Mouse (Mus musculus) frontal cortex, postnatal 14 days (tissue): ENCODE data around the gene Slc22a1.
"Not testable (repeated sequence)": the region's sequence is repeated elsewhere in the genome, so short reads cannot be mapped to it uniquely, and the experiment has no call there.

Experiments
- DNase-seq, 2 experiments: peaks; one replicate each; pipeline ENCODE4 v3.0.0; 2022; ENCODE audit warnings: low spot score in 2 of 2

The Slc22a1 gene

DNA sequence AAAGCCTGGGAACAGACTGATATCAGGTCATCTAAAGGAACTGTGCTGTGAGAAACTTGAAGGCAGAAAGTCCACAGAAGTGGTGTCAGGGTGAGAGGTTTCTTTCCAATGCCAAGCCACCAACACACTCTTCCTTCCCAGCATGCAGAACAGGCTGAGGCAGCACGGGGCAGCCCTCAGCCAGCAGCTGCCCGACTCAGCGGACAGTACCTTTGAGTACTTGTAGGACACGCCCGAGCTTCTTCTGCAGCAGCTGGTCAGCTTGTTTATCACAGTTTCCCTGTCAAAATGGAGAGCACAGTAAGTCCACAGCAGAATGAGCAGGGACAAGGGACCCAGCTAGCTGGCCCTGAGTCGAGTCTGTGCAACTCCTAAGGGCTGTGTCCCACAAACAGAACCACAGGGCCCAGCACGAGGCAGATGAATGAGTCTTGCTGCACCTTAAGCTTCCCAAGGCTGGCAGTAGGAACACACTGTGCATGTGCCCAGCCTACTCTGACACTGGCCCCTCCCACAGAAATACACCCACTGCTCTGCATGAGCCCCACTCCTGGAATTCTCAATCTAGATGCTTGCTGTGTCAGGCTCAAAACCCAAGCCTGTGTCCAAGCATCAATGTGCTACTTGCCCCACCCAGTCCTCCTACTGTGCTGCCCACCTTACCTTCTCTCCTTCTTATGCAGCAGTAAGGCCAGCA is 9.4 kb upstream of the Slc22a1 start:
- no peak for DNase-seq

DNA sequence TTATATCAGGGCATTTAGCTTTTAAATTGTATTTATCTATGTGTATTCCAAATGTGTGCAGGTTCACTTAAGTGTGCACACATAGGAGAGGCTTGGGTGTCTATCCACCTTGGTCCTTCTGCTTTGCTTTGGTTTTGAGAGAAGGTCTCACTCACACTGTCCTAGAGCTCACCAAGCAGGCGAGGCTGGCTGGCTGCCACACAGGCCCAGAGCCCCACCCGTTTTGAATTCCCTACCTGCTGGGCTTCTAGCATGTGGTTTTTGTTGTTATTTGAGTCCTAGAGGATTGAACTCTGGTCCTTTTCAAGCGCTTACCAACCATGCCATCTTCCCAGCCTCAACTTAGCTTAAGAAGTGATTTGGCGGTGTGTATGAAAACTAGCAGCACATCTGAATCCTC is 8.8 kb upstream of the Slc22a1 start:
- DNase-seq: no peak

DNA sequence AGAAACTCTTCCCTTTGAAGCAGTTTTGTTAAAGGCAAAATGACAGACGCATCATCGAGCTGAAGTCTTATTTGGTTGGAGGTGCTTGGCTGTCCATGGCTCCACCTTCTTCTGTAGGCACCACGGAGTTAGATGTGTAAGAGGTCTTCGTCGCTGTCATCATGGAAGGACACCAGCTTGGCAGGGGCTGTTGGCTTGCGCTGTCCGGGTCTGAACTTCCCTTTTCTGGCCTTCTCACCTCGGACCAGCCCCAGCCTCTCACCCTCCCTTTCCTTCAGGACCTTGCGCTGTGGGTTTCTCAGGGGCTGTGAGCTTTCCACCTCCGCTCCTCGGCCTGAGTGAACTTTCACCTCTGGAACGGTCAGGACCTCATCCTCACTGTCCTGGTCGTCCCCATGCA is 8.0 kb upstream of the Slc22a1 start:
- no peak for DNase-seq

DNA sequence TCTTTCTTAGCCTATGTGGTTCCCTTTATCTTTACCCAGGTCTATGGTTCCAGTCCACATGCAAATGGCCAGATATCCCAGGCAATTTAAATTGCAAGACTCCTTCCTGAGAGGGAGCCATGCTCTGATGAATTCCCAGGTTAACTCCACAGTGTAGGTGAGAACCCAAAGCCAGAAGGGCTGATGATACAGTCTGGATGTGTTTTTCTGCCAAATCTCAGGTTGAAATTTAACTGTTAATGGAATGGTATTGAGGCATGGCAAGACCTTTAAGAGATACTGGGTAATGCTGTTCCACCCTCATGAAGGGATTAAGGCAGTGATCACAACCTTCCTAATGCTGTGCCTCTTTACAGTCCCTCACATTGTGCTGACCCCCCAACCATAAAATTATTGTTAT is 2.6 kb upstream of the Slc22a1 start:
- no peak for DNase-seq

DNA sequence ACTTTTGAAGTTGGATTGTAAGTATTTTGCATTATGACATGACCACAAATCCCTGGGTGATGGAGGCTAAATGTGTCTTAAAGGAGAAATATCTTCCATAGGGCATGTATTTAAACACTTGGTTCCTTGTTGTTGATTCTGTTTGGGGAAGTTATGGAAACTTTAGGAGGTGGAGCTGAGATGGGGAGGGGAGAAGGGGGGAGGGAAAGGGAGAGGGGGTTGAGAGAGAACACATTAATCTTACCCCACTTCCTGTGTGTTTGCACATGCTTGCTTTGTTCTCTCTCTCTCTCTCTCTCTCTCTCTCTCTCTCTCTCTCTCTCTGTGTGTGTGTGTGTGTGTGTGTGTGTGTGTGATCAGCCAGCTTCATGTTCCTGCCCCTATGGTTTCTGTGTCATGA is 1.5 kb upstream of the Slc22a1 start:
- no peak for DNase-seq

DNA sequence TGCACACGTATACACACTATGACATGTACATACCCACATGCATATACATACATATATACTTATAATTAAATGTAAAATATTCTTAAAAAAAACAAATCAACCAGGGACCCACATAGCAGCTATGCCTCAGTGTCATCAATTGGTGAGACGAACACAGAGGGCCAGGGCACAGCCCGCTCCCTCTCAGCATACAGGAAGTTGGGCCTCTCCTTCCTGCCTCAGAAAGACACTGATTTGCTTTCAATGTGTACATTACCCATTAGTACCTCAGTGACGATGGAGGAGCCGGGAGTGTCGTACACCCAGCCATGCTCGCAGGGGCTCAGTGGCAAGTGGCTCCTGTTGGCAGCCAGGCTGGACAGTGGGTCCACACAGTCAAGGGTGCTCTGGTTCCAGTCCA is 649 bp downstream of the Slc22a1 start:
- DNase-seq: not testable (repeated sequence)

DNA sequence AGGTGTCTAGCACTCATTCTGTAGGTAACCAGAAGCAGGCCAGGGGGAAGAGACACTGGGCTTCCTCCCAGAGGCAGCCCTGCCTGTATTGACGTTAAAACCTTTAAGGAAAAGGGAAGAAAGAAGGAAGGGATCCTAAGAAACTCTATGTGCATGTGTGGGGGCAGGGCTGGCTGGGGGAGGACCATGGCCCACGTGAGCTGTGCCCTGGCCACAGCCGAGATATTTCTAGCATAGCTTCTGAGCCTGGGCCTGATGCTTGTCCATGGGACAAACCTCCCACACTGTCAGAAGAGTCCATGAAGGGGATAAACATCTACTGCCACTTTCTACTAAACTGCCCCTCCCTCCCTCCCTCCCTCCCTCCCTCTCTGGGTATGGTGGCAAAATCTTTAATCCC is 1.8 kb downstream of the Slc22a1 start:
- DNase-seq: no peak

DNA sequence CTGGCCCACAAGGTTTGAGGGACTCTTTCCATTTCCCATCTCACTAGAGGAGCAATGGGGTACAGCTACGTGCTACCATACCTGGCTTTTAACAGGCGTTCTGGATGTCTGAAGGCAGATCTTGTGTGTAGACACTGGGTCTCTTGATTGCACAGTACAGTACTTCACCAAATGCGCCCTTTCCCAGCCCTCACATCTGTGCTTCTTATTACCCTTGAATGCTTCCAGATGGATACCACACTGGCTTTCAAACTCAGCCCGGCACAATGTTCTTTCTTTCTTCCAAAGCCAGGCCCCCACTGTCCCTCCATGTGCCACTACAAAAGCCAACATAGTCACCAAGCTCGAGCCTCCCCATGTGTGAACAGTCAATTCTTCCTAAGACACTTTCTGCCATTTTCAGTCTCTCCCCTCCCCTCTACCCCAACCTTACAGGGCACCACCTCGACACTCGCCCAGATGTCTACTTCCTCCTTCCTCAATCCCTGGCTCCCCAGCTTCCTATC is 3.3 kb downstream of the Slc22a1 start:
- DNase-seq: no peak

DNA sequence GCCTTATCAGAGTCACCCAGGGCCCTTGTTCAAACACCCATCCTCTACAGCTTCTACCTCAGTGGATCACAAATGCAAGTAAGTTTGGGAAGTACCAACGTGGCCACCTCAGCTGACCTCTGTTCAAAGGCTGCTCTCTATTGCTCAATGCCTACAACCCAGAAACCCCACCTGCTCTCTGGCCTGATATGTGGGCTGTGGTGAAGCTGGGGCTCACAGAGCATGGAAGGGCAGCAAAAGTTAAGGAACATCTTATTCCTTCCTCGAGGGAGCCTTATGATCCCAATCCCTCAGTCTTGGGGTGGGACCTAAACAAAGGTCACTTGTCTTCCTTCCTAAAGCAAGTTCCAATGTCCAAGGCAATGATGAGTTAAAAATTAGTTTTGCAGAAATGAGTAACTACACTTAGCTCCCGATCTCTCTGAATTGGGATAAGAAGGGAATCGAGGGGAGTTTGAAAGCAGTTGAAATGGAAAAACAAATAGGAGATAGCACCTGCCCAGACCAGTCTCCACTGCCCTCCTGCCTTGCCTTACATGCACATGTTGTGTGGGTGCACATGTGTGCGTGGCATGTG is 4.5 kb downstream of the Slc22a1 start:
- no peak for DNase-seq

DNA sequence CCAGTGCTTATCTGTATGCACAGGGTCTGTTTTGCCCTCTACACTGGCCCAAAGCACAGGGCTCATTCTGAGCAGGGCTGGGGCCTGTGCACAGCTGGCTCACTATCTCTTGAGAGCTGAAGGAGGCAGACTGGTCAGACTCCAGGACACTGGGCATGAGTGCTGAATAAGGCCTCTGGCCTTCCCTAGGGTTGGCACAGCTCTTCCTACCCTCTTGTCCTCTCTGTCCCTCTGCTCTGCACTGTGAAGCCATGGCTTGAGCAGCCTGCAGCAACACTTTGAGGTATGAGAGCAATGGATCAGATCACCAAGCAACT is 6.3 kb downstream of the Slc22a1 start:
- no peak for DNase-seq

DNA sequence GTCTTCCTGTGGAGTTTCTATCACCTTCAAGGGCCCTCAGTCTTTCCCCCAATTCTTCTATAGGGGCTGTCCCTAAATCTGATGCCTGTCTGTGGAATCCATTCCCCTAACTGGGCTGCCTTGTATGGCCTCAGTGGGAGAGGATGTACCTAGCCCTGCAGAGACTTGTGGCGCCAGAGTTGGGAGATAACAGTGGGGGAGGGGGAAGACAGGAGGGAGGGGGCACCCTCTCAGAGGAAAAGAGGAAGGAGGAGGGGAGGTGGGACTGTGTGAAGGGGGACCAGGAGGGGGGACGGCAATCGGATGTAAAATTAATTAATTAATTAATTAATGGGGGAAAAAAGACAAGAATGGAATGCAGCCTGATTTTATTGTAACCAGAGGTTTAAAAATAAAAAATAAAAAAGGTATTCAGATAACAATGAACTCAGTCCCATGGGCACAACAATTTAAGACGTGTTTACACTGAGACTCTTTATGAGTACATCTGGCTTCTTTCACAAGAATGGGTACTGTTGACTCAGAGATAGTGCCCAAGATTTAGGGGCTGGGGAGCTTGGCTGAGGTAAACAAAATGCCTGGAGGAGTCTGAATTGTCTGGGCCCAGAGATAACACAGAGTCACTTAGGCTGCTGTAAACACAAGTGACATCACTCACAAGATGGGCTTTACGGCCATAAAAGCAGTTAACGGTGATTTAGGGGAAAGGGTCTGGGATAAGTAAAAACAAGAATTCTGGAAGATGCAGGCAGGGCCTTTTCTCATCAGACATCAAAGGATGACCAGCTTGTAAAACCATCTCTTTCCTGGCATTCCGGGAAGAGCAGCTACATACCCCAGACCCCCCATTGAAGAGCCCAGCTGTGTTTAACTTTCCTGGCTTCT is 6.9 kb downstream of the Slc22a1 start:
- DNase-seq: no peak

DNA sequence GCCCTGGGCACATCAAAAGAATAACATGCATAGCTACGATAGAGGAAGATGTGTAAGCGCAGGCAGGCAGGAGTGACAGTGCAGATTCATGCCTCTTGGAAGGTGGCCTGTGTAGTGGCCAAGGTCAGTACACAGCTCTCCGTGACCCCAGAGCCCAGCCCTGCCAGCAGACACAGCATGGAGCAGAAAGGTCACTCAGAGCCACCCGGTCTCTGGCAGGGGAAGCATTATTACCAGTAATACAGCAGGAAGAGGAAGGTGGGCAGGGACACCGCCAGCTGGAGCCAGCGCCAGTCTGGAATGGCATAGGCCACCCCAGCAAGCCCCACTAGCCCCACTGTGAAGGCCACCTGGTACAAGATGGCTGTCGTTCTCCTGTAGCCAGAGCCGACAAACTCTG is 11.5 kb downstream of the Slc22a1 start:
- no peak for DNase-seq

DNA sequence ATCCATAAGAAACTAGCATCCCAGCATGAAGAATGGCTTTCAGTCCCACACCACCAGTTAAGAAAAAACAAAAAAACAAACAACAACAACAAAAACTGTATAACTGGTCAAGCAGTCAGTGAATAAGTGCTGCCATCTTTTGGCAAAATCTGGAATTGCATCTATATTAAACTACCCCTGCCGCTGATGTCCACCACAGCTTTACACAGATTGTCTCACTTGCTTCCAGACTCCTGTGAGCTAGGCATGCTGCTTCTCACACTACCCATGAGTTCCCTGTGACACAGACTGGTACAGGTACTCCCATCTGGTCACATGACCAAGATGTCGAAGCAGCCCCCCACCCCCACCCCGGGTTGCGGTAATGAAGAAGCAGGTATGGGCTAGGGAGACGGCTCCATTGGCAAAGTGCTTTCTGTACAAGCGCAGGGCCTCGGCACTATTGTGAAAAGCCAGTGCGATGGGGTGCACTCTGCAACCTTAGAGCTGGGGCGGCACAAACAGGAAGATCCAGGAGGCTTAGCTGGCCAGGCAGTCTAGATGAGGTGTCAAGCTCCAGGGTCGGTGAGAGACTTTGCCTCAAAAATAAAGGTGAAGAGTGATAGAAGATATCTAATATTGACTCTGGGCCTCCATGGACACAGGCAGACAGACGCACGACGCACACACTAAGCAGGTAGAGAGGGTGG is 14.9 kb downstream of the Slc22a1 start:
- no peak for DNase-seq

DNA sequence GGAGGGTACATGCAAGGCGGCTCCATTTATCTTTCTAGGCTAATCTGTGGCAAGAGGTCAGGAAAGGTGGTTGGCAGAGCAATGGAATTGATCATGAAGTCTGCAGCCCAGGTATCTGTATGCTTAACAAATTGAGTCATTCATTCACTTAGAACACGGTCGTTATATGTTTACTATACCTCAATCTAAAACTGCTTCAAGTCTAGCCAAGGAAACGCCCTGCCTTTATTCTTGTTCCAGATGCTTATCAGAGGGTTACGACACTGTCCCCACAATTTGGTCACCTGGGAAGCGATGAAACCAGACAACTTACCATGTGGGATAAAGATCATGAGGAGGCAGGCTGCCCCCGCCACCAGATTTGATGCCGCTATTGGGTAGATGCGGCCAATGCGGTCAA is 16.4 kb downstream of the Slc22a1 start:
- DNase-seq: no peak

DNA sequence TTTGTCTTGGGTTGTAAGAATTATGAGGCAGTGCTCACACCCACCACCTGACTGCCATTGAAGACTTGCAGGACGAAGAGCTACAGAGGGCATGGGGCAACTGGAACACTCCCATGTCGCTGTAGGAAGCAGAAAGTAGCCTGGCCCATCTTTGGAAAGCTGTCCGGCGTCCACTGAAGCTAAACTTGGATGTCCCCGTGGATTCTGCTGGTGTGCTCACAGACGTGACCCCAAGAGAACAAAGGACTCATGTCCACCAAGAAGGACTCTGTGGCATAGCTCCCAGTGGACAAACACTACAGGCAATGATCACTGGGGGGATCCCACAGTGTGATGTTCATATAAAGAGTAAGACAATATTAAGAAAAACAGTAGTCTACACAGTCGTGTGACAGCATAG is 16.8 kb downstream of the Slc22a1 start:
- DNase-seq: no peak

DNA sequence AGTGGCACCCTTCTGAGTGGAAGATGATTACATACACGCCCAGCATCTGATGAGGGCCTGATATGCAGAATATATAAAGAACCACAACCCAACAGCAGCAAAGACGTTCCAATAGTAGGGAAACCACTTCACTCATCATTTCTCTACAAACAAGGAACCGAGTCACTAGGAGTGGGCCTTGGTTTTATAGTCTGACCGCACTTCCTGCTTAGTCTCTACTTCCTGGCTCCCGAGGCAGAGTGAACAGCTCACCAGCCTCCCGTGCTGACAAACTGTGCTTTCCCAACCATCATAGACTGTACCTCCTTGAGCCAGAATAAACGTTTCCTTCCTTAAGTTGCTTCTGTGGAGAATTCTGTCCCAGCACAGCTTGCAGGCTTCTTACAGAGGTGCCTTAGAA is 19.8 kb downstream of the Slc22a1 start:
- DNase-seq: no peak

DNA sequence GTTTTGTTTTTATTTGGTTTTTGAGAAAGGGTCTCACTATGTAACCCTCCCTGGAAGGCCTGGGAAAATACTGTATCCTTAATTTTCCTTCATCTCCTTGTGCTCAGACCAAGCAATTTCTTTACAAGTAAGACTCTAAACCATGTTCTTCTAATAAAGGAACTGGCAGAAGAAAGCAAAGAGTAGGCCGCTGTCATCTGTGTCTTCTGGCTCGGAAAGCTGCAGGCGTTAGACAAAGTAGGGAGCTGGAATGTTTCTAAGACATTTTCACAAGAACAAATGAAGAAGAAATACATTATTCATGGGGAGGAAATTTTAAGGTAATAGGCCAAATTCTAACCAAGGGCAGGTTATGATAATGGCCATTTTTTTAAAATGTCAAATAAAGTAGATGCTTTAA is 21.6 kb downstream of the Slc22a1 start:
- DNase-seq: no peak

DNA sequence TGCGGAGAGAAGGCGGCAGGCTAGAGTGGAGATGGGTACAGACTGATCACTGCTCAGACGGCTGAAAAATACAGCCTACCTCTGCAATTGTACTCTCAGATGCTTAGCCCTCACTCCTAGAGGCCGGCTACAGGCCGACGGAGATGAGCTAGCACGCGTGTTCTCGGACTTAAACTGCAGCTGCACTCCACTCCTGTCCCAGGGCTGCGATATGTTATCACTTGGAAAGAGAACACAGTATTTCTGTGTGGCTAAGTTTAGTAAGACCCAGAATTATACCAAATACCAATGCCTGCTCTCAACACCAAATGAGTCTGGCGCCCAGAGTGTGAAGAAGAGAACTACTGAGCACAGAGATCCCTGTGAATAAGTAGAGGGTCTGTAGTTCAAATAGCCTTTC is 23.0 kb downstream of the Slc22a1 start:
- no peak for DNase-seq

DNA sequence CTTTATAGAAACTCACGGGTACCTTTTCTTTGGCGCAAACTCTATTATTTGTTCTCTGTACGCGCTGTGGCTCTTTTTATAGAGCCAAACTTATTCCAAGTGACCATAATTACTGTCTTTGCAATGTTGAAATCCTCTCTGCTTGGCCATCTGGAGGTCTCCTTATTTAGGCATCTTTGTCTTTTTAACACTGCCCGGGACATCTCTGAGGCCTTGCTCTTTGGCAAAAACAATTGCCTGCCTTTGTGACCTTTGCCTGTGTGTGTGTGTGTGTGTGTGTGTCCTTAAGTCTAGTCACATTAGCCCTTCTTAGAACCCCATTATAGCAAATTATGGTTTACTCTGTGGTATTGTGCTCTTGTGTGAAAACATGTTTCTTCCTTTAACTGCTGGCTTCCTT is 30.2 kb downstream of the Slc22a1 start:
- DNase-seq: no peak

DNA sequence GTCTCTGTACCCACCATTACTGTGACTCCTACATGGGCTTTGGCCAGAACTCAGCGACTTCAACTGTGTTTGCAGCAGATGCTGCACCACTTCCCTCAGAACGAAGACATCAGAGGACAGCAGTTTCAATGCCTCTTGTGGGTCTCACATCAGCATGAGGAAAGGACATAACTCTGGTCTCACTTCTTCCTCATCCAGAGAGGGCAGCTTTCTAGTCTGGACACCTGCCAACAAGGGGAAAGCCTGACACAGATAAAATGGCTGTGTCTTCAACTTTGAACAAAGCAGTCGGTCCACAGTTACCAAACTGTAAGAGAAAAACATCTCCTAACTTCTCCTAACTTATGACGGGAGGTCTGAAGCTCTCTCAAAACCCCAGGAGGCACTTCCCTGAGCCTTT is 34.5 kb downstream of the Slc22a1 start:
- no peak for DNase-seq

DNA sequence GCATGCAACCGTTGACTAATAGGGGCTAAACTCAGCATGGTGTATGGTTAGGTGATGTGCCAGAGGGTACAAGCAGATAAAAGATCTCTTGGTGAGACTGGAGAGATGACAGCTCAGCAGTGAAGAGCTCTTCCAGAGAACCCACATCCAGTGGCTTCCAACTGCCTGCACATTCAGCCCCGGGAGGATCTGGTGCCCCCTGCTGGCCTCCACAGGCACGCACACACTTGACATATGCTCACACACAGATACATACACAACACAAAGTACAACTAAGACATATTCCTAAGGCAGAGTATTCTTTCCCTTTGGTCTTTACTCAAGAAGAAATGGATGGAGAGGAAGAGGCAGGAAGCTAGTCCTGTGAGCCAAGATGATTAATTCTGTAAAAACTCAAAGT is 36.0 kb downstream of the Slc22a1 start:
- DNase-seq: no peak

DNA sequence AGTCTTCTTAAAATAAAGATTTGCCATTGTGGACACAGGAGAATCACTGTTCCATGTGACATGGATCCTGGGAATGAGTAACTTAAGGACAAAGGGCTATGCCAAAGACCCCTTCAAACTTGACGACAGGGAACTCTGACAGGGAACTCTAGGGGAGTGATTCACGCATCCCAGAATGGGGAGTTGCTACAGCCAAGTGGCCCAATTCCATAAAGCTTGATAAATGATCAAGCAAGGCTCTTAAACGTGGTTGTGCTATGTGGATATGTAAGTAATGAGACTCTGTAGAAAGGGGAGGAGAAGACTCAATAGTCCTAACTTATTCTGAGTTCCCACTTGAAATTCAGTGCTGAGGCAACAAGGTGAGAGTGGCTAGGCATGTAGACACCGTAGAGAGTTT is 40.8 kb downstream of the Slc22a1 start:
- no peak for DNase-seq
